ENCODE assay signal across 8 mouse cellular contexts in genomic region chr5:108693872-108694288, GRCm38 (mm10). TPM values are rescaled to one million over a fixed set of nuclear protein-coding genes. Genes with fewer than 3 reads are reported as not detected.
DNase-seq lines count a peak whose midpoint lies in the region; TF ChIP-seq lines count a peak whose summit lies in the region.

No protein-coding gene starts in this region.

- no peaks in the 10 kb centered on the region for H3K36me3 ChIP-seq in E14TG2a.4 (ENCODE audit: insufficient read depth, low read length)
- H3K36me3 ChIP-seq in forebrain, embryonic 10.5 days (replicated peaks) = peaks cover 20% of the 10 kb centered on the region

- DNase-seq in adrenal gland, postnatal 4 days (ENCODE audit: low spot score in 2 of 2) = peak; percentile 65 to 77
- peak; percentile 93 for DNase-seq in forebrain, embryonic 10.5 days (ENCODE audit: extremely low spot score, low spot score)
- DNase-seq in heart, postnatal 10 days = peak; percentile 91
- DNase-seq in kidney, postnatal 4 days = peak; percentile 93 to 95
- DNase-seq in lung, postnatal 10 days = peak; percentile 94
- peak; percentile 77 for DNase-seq in ovary, postnatal 14 days (ENCODE audit: low spot score)
- DNase-seq in thymus, postnatal 10 days (ENCODE audit: low spot score in 2 of 2) = peak; percentile 81 to 90

- H3K9me3 ChIP-seq in E14TG2a.4 (ENCODE audit: low read length) = no peaks in the 10 kb centered on the region
- no peaks in the 10 kb centered on the region for H3K9me3 ChIP-seq in forebrain, embryonic 10.5 days

- peaks cover 53% of the 10 kb centered on the region for H3K27me3 ChIP-seq in E14TG2a.4 (ENCODE audit: insufficient read depth, low read length)
- peaks cover 39% of the 10 kb centered on the region for H3K27me3 ChIP-seq in forebrain, embryonic 10.5 days (ENCODE audit: poor library complexity, severe bottlenecking)

- WGBS in forebrain, embryonic 10.5 days = under 1% methylated on average over 42 of the region's 43 CpGs

- H3K27ac ChIP-seq in forebrain, embryonic 10.5 days = peak overlapping the region; percentile 91

- H3K4me1 ChIP-seq in E14TG2a.4 (replicated peaks; ENCODE audit: low read depth, low read length) = peaks cover 41% of the 10 kb centered on the region
- peaks cover 66% of the 10 kb centered on the region for H3K4me1 ChIP-seq in forebrain, embryonic 10.5 days

- TF ChIP-seq CTCF in E14TG2a.4 (conservative IDR thresholded peaks at IDR 0.05; ENCODE audit: low read length) = no peak

- intact Hi-C loops in heart, postnatal 10 days (cut with DNase I) = loop anchor here (5.0 kb wide), 1 partner anchor 33 kb away; no protein-coding TSS in a partner anchor

- H3K4me3 ChIP-seq in E14TG2a.4 (replicated peaks; ENCODE audit: low read length) = peak overlapping the region; percentile 86
- peak overlapping the region; percentile 84 for H3K4me3 ChIP-seq in forebrain, embryonic 10.5 days

RNA-seq across cellular contexts. Expression of gene Fgfrl1, which starts 1.7 kb away (rescaled TPM):
- 10 to 100 TPM; 42.7 to 49.6 TPM for total RNA-seq in adrenal gland, postnatal 4 days (2021)
- 10.4 and 12.3 TPM in 2 replicates for polyA plus RNA-seq in forebrain, embryonic 10.5 days (2016; fragmentation: Nextera tagmentation; extraction: Ambion mirVana)
- 10 to 100 TPM; 18.0 to 24.2 TPM for total RNA-seq in heart, postnatal 10 days (2021)

RNA-seq across cellular contexts. Expression of gene Slc26a1, which starts 18.5 kb away (rescaled TPM):
- total RNA-seq in adrenal gland, postnatal 4 days (2021) = 1 to 10 TPM; 3.2 to 8.1 TPM
- 0.77 and 1.0 TPM in 2 replicates for polyA plus RNA-seq in forebrain, embryonic 10.5 days (2016; fragmentation: Nextera tagmentation; extraction: Ambion mirVana)
- under 1 TPM in 1 of 2 experiments, not detected in 1; 0.17 TPM for total RNA-seq in heart, postnatal 10 days (2021)

RNA-seq across cellular contexts. Expression of gene Dgkq, which starts 24.4 kb away (rescaled TPM):
- 10 to 100 TPM; 26.2 to 29.4 TPM for total RNA-seq in adrenal gland, postnatal 4 days (2021)
- 11.3 and 13.3 TPM in 2 replicates for polyA plus RNA-seq in forebrain, embryonic 10.5 days (2016; fragmentation: Nextera tagmentation; extraction: Ambion mirVana)
- 10 to 100 TPM; 12.8 to 13.4 TPM for total RNA-seq in heart, postnatal 10 days (2021)

RNA-seq across cellular contexts. Expression of gene Idua, which starts 33.7 kb away (rescaled TPM):
- 10 to 100 TPM; 17.7 to 17.8 TPM for total RNA-seq in adrenal gland, postnatal 4 days (2021)
- polyA plus RNA-seq in forebrain, embryonic 10.5 days (2016; fragmentation: Nextera tagmentation; extraction: Ambion mirVana) = 10.2 and 11.0 TPM in 2 replicates
- 10 to 100 TPM; 13.2 to 14.6 TPM for total RNA-seq in heart, postnatal 10 days (2021)

Comparison
In these comparisons a context has a peak if more than half of its experiments do, and no peak if none do; other contexts are left out.
1. Peak in every context shown above with its lines: DNase-seq, H3K4me3 ChIP-seq and H3K27ac ChIP-seq.